Mouse (Mus musculus) lung, adult 2 months (tissue): ENCODE results near the gene Pomgnt1.

Source experiments
- CTCF ChIP-seq: fragments of 200-500 bp; IDR thresholded peaks from 2 replicates; pipeline ENCODE4 v1.5.1; 2011; ENCODE audit warnings: mild to moderate bottlenecking, low read length, control low read depth; ENCODE audit not compliant: insufficient read depth
- POLR2A ChIP-seq: fragments of 200-500 bp; IDR thresholded peaks from 2 replicates; pipeline ENCODE4 v1.6.1; 2011; ENCODE audit warnings: low read depth, mild to moderate bottlenecking, control low read depth, low read length, borderline replicate concordance; ENCODE audit errors: extremely low read depth

DNA sequence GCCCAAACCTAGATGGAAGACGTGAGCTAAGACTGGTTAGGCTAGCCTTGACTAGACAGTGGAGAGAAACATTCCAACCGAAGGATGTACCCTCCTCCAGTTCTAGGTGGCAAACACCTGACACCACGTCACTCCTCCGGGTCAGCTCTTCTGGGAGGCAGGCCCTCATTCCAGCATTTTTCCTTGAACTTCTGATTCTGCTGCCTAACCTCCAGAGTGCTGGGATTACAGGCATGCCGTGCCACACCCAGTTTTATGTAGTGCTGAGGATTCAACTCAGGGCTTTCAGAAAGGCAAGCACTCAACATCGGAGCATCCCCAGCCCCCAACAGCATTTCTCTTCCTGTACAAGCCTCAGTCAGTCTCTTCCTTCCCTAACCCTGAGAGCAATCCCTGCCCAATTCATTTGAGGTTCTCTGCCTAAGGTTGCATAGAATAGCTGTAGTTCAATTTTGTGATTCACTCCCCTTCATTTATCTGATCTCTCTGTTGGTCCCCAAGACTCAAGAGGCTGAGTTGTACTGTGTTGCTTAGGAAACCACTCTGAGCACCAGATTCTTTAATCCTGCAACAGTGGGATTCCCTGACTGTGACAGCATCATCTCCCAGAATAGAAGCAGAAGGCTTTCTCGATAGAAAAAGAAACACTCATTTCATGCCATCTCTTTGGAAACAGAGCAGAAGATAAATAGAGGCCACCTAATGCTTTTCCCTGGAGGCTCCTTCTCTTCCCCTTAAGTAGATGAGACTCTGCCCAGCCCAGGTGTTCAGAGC is 17.3 kb downstream of the Pomgnt1 start:
- no peak for TF ChIP-seq POLR2A
- TF ChIP-seq CTCF, result no peak
